Mouse (Mus musculus) spleen, adult 12 weeks (tissue): ENCODE measurements around the gene Atp8b4.
"Not testable (repeated sequence)": the region's sequence is repeated elsewhere in the genome, so short reads cannot be mapped to it uniquely, and the experiment has no call there.

Experiments
- DNase-seq: peaks from one replicate; pipeline ENCODE4 v3.0.0; 2022; ENCODE audit warnings: low spot score

Gene Atp8b4

DNA sequence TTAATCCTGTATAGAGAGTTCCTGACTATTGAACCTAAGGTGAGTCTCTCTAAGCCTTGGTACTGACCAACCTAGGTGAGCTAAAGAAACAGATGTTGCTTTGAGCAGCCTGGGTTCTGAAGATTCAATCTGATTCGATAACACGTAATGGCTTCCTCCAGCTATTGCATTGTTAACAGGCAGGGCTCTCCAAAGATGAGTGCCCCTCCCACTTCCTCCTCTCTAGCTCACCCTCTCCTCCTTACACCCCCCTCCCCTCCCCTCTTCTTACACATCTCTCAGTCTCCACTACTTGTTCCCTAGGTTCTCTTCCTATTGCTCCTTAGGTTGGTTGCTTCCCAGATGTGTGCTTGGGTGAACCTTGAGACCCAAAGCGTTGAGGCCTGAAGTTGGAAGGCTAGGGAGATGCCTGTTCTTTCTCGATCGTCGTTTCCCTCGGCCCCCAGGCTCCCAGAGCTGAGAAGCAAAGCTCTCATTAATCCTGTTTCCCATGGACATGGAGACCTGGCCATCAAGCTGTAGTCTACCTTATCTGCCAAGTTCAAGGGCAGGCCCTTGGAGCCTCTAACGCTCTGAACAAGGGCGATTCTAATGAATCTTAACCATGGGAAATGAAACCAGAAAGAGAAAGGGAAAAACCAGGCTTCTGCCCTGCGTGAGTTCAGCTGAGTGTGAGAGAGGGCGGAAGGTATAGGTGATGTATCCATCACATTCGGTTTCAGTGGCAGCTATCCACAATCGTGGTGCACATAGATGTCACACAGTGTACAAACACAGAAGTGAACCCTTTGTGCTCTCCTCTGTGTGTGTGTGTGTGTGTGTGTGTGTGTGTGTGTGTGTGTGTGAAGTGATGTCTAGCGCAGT, 4.4 kb downstream of the Atp8b4 start:
- no peak for DNase-seq

DNA sequence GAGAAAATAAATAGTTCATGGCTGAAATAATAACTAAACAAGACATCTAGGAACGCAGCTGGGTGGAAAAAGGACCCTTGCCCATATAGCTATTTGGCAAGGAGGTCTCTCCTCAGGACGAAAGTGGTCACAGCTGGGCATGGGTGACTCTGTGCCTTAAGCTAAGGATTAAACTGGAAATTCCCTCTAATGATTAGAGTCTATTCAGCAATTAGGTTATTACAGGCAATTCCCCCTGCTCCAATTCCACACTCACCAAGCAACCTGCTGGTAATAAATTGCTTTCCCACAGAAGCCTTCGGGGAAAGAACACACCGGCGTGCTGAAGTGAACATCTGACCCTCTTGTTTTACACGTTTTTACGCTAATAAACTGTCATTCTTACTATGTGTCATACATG, 5.2 kb downstream of the Atp8b4 start:
- no peak for DNase-seq

GRCm38 (mm10) chr2:126493306-126493705, 7.2 kb downstream of the Atp8b4 start:
- DNase-seq: no peak

- DNase-seq: no peak
Observed at GRCm38 (mm10) chr2:126492713-126493112, 7.8 kb downstream of the Atp8b4 start.

DNA sequence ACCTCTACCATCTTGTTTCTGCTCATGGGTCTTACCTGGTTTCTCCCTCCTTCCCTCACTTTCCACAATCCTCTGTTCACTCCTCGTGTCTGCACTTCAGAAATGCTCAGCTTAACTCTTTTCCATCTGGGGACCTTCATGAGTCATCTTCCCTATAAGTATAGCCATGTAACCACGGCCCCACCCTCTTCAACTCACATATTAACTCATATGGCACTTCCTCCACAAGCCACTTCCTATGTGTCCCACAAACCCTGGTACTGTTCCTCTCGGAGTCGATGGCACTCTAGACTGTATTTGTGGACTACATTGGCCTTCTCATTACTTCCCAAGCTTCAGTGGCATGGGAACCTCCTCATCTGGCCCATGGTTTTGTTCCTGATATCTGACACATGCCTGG, 9.0 kb downstream of the Atp8b4 start:
- no peak for DNase-seq

- no peak for DNase-seq
Observed at GRCm38 (mm10) chr2:126490573-126490972, 9.9 kb downstream of the Atp8b4 start.

- no peak for DNase-seq
Observed at GRCm38 (mm10) chr2:126485262-126486017, 15.0 kb downstream of the Atp8b4 start.

GRCm38 (mm10) chr2:126483337-126483736, 17.1 kb downstream of the Atp8b4 start:
- no peak for DNase-seq

GRCm38 (mm10) chr2:126477556-126477955, 22.9 kb downstream of the Atp8b4 start:
- no peak for DNase-seq

DNA sequence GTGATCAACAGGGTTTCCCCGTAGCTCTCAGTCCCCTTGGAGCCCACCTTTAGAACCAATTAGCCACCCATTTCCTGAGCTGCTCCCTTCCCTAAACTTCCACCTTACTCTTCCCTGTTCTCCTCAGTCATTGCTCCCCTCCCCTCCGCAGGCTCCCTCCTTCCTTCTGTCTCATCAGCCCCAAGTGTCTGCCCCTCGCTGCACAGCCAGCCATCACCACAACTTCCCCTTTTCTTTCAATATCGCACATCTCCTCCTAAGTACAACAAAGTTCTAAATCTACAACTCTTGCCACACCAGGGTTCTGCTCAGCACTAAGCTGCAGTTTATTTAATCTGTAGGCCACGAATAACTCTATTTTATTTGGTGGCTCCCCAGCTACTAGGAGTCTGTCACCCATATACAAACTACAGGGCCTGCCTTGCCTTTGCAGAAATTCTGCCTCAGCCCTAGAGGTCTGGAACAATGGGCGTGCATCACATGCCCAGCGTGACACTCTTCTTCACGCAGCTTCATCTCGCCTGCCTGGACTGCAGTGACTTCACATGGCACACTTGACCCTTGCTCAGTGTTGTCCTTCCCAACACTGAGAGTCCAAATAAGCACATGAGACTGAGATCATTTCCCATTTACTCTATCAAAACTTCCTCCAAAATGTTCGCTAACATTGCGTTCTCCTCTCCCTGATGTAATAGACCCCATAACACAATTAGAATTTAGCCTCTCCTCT, 24.6 kb downstream of the Atp8b4 start:
- no peak for DNase-seq

- no peak for DNase-seq
Observed at GRCm38 (mm10) chr2:126474019-126474418, 26.5 kb downstream of the Atp8b4 start.

DNA sequence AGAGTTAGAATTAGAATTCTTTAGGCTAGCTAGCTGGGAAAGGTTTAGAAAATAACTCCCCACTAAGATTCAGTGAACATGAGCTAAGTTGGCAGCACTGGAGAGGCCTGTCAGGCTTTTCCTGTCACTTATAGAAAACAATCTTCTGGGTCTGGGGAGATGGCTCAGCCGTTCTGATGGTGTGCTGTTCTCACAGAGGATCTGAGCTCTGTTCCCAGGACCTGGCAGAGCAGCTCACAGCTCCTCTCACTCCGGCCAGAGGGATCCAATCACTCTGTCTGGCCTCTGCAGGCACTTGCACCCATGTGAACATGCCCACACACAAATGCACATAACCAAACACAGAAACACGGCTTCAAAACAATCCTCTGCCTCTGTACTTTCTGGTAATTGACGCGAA, 27.6 kb downstream of the Atp8b4 start:
- DNase-seq: no peak

DNA sequence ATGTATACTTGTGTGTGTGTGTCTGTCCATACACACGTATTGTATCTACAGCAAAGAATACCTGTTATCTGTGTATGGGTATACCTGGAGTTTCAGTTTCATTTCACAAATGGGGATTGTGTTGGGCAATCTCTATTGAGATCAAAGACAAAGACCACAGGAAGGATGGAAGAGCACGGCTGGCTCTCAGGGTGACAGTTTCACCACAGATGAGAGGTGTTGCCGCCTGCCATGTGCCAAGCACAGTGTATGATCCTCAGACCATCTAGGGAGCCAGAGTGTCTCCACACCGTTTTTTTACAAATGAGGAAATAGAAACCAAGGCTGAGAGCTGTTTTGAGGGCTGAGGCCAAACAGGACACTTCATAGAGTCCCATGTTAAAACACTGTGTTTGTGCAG, 32.7 kb downstream of the Atp8b4 start:
- no peak for DNase-seq

- DNase-seq: no peak
Observed at GRCm38 (mm10) chr2:126466391-126467134, 33.9 kb downstream of the Atp8b4 start.

- no peak for DNase-seq
Observed at GRCm38 (mm10) chr2:126458661-126459060, 41.8 kb downstream of the Atp8b4 start.

- DNase-seq: not testable (repeated sequence)
Observed at GRCm38 (mm10) chr2:126457759-126458158, 42.7 kb downstream of the Atp8b4 start.

DNA sequence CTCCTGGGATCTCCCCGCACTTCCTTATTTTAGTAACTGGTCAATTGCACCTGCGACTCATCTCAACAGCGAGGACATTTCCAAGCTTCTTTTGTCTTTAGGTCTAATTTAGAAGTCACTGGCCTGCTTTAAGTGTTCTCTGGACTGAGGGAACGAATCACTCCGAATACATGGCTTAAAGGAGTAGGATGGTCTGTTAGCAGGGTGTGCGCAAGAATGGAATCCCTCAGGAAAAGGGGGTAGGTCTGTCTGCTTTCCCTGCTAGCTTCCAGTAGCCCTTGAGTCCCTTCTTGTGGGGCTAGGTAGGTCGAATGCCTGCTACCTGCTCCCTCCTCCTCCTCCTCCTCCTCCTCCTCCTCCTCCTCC, 49.6 kb downstream of the Atp8b4 start:
- no peak for DNase-seq

DNA sequence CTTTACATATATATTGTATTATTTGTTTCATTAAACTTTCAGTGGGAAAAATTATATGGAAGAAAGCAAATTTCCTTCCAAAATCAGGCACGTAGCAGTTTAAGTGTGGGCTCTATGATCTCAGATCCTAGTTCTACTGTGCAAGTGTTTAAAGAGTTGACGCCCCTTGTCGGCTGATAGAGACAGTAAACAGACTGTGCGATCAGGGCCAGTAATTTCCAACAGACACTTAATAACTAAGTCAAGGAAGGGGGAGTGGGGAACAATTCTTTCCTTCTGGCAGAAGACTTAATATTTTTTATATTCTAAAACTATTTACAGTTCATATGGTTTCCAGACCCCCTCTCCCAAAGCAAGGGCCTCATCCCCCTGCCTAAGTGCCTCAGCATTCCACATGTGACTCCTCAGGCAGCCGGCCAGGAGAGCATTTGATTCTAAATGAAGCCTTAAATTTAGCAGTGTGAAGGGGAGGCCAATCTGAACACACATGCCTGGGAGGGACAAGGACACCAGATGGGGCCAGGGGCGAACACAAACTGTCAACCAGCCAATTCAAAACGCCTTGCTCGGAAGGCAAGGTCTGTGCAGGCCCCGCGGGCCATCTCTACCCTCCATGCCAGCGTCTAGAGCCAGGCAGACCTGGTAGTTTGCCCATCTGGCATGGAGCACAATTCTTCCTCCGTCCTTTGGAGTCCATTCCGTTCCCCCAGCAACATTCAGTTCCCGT, 50.1 kb downstream of the Atp8b4 start:
- DNase-seq: no peak

GRCm38 (mm10) chr2:126445039-126445438, 55.4 kb downstream of the Atp8b4 start:
- no peak for DNase-seq

DNA sequence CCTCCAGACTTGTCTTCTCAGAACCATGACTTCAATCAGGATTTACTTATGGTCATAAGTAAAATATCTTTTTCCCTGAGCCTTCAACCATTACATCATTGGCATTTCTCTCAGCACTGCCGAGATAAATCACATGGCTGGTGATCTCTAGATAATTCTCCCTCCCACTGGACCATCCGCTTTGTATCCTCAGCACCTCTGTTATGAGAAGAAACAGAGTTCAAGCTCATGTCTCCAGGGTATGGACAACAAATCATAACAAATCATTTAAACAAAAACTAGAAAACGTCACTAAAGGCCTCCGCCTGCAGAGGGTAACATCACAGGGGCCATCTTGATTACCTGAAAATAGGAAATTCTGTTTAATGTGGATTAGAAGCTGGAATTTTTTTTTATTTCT, 58.9 kb downstream of the Atp8b4 start:
- DNase-seq: no peak

GRCm38 (mm10) chr2:126434712-126435111, 65.8 kb downstream of the Atp8b4 start:
- no peak for DNase-seq
